Mouse (Mus musculus): ENCODE results near the gene Prdm12. TPM values are rescaled to one million over a fixed set of nuclear protein-coding genes. Genes with fewer than 3 reads are reported as not detected.

Prdm12 gene
- polyA plus RNA-seq, 1 experiment = not detected

- no peaks in the 10 kb centered on the region for H3K79me2 ChIP-seq (ENCODE audit: control insufficient read depth, insufficient read depth)
- TF ChIP-seq MYOG (IDR thresholded peaks at IDR 0.05; ENCODE audit: control insufficient read depth, extremely low read depth, insufficient read length) (no peak), MAX (IDR thresholded peaks at IDR 0.05) (no peak), CEBPB (IDR thresholded peaks at IDR 0.05; ENCODE audit: low read depth) (no peak), USF1 (IDR thresholded peaks at IDR 0.05; ENCODE audit: low read depth) (no peak), CTCF (IDR thresholded peaks at IDR 0.05; ENCODE audit: control insufficient read depth, insufficient read depth, insufficient read length) (no peak), FOSL1 (IDR thresholded peaks at IDR 0.05; ENCODE audit: insufficient read depth, low read length, poor library complexity, severe bottlenecking) (no peak), MYOD1 (IDR thresholded peaks at IDR 0.05; ENCODE audit: control insufficient read depth, insufficient read length, low read depth) (no peak)
- H3K79me3 ChIP-seq (ENCODE audit: low read depth) = no peaks in the 10 kb centered on the region
- peaks cover 97% of the 10 kb centered on the region for H3K27me3 ChIP-seq (ENCODE audit: control insufficient read depth, insufficient read depth, insufficient read length)
- H3ac ChIP-seq (ENCODE audit: control insufficient read depth, insufficient read length, low read depth) = no peak overlapping the region
- no peak overlapping the region for H3K4me3 ChIP-seq (ENCODE audit: insufficient read depth, poor library complexity, severe bottlenecking)
- no peaks in the 10 kb centered on the region for H3K36me3 ChIP-seq (ENCODE audit: control insufficient read depth, insufficient read depth)
Observed at GRCm38 (mm10) chr2:31638581-31639465, 1.0 kb upstream of the Prdm12 start.

GRCm38 (mm10) chr2:31639466-31639760 lies 424 bp upstream of the Prdm12 start:
- H3K79me2 ChIP-seq (ENCODE audit: control insufficient read depth, insufficient read depth) = no peaks in the 10 kb centered on the region
- no peaks in the 10 kb centered on the region for H3K79me3 ChIP-seq (ENCODE audit: low read depth)
- no peak overlapping the region for H3K4me3 ChIP-seq (ENCODE audit: insufficient read depth, poor library complexity, severe bottlenecking)
- peaks cover 92% of the 10 kb centered on the region for H3K27me3 ChIP-seq (ENCODE audit: control insufficient read depth, insufficient read depth, insufficient read length)
- H3K36me3 ChIP-seq (ENCODE audit: control insufficient read depth, insufficient read depth) = no peaks in the 10 kb centered on the region
- H3ac ChIP-seq (ENCODE audit: control insufficient read depth, insufficient read length, low read depth) = no peak overlapping the region
- TF ChIP-seq MYOD1 (IDR thresholded peaks at IDR 0.05; ENCODE audit: control insufficient read depth, insufficient read length, low read depth) (no peak), MYOG (IDR thresholded peaks at IDR 0.05; ENCODE audit: control insufficient read depth, extremely low read depth, insufficient read length) (no peak), CTCF (IDR thresholded peaks at IDR 0.05; ENCODE audit: control insufficient read depth, insufficient read depth, insufficient read length) (no peak), CEBPB (IDR thresholded peaks at IDR 0.05; ENCODE audit: low read depth) (no peak), USF1 (IDR thresholded peaks at IDR 0.05; ENCODE audit: low read depth) (no peak), MAX (IDR thresholded peaks at IDR 0.05) (no peak), FOSL1 (IDR thresholded peaks at IDR 0.05; ENCODE audit: insufficient read depth, low read length, poor library complexity, severe bottlenecking) (no peak)

GRCm38 (mm10) chr2:31640609-31641507 lies 1.0 kb downstream of the Prdm12 start:
- H3K27me3 ChIP-seq (ENCODE audit: control insufficient read depth, insufficient read depth, insufficient read length) = peaks cover 82% of the 10 kb centered on the region
- H3K4me3 ChIP-seq (ENCODE audit: insufficient read depth, poor library complexity, severe bottlenecking) = no peak overlapping the region
- TF ChIP-seq FOSL1 (IDR thresholded peaks at IDR 0.05; ENCODE audit: insufficient read depth, low read length, poor library complexity, severe bottlenecking) = no peak
- no peak for TF ChIP-seq MYOD1 (IDR thresholded peaks at IDR 0.05; ENCODE audit: control insufficient read depth, insufficient read length, low read depth)
- no peak overlapping the region for H3ac ChIP-seq (ENCODE audit: control insufficient read depth, insufficient read length, low read depth)
- no peaks in the 10 kb centered on the region for H3K79me3 ChIP-seq (ENCODE audit: low read depth)
- no peaks in the 10 kb centered on the region for H3K79me2 ChIP-seq (ENCODE audit: control insufficient read depth, insufficient read depth)
- H3K36me3 ChIP-seq (ENCODE audit: control insufficient read depth, insufficient read depth) = no peaks in the 10 kb centered on the region

GRCm38 (mm10) chr2:31641508-31641830 lies 1.6 kb downstream of the Prdm12 start:
- Histone ChIP-seq H3K4me3 (ENCODE audit: insufficient read depth, poor library complexity, severe bottlenecking) (no peak overlapping the region), H3K79me3 (ENCODE audit: low read depth) (no peaks in the 10 kb centered on the region), H3K36me3 (ENCODE audit: control insufficient read depth, insufficient read depth) (no peaks in the 10 kb centered on the region), H3K79me2 (ENCODE audit: control insufficient read depth, insufficient read depth) (no peaks in the 10 kb centered on the region), H3K27me3 (ENCODE audit: control insufficient read depth, insufficient read depth, insufficient read length) (peaks cover 82% of the 10 kb centered on the region), H3ac (ENCODE audit: control insufficient read depth, insufficient read length, low read depth) (no peak overlapping the region)
- TF ChIP-seq MYOG (IDR thresholded peaks at IDR 0.05; ENCODE audit: control insufficient read depth, extremely low read depth, insufficient read length) (no peak), USF1 (IDR thresholded peaks at IDR 0.05; ENCODE audit: low read depth) (no peak), MAX (IDR thresholded peaks at IDR 0.05) (no peak), MYOD1 (IDR thresholded peaks at IDR 0.05; ENCODE audit: control insufficient read depth, insufficient read length, low read depth) (no peak), FOSL1 (IDR thresholded peaks at IDR 0.05; ENCODE audit: insufficient read depth, low read length, poor library complexity, severe bottlenecking) (no peak), CEBPB (IDR thresholded peaks at IDR 0.05; ENCODE audit: low read depth) (no peak)

GRCm38 (mm10) chr2:31641929-31642328 lies 2.1 kb downstream of the Prdm12 start:
- no peak for TF ChIP-seq USF1 (IDR thresholded peaks at IDR 0.05; ENCODE audit: low read depth)
- no peaks in the 10 kb centered on the region for H3K79me2 ChIP-seq (ENCODE audit: control insufficient read depth, insufficient read depth)
- H3K79me3 ChIP-seq (ENCODE audit: low read depth) = no peaks in the 10 kb centered on the region

More at GRCm38 (mm10) chr2:31641929-31642328, 2.1 kb downstream of the Prdm12 start:
- Histone ChIP-seq H3K27me3 (ENCODE audit: control insufficient read depth, insufficient read depth, insufficient read length) (peaks cover 82% of the 10 kb centered on the region), H3K36me3 (ENCODE audit: control insufficient read depth, insufficient read depth) (no peaks in the 10 kb centered on the region), H3ac (ENCODE audit: control insufficient read depth, insufficient read length, low read depth) (no peak overlapping the region), H3K4me3 (ENCODE audit: insufficient read depth, poor library complexity, severe bottlenecking) (no peak overlapping the region)

All from C2C12 (cell line).